8 mouse cellular contexts compared by ENCODE assay signal in the genomic region with DNA sequence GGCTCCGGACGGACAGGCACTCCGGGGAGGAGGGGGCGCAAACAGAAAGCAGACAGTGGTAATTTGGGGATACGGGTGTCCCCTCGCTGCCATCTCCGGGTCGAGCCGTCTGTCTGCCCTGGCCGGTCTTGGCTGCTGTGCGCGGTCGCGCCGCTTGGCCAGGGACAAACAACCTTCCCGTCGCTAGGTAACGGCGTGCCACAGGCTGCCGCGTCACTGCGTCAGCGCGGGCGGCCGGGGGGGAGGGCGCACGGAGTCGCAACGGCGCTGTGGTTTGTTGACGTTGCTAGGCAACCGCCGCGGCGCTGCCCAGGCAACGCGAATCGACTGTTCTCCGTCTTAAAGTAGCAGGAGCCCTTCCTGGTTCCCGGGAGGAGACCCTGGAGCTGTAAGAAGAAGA. TPM values are rescaled to one million over a fixed set of nuclear protein-coding genes. Genes with fewer than 3 reads are reported as not detected.
A peak's percentile ranks its signal among the peaks of the same experiment; 100 is the strongest.
DNase-seq lines count a peak whose midpoint lies in the region; ATAC-seq and TF ChIP-seq lines count a peak whose summit lies in the region.

No protein-coding gene starts in this region.

- peak; percentile 30; the same call in 1 of the 2 replicates for TF ChIP-seq CTCF in brain, embryonic 14.5 days (IDR thresholded peaks at IDR 0.05; ENCODE audit: borderline replicate concordance, extremely low read depth, insufficient read depth, insufficient read length)
- TF ChIP-seq CTCF in liver, adult 2 months (IDR thresholded peaks at IDR 0.05; ENCODE audit: low read depth, low read length): peak; percentile 31

- no peaks in the 10 kb centered on the region for H3K36me3 ChIP-seq in heart, embryonic 11.5 days (ENCODE audit: control insufficient read depth, insufficient read depth, low read length)
- H3K36me3 ChIP-seq in kidney, embryonic 15.5 days: no peaks in the 10 kb centered on the region
- no peaks in the 10 kb centered on the region for H3K36me3 ChIP-seq in liver, adult 2 months (ENCODE audit: control insufficient read depth, insufficient read depth, low read length)

- under 1% methylated on average over 41 of the region's 41 CpGs for WGBS in heart, embryonic 11.5 days (ENCODE audit: insufficient replicate concordance)
- WGBS in kidney, embryonic 15.5 days: under 1% methylated on average over 41 of the region's 41 CpGs
- under 1% methylated on average over 41 of the region's 41 CpGs for WGBS in liver, adult 2 months

- ATAC-seq in erythroblast, adult 5-6 weeks (replicated peaks; ENCODE audit: low FRiP score, poor library complexity, severe bottlenecking): peak; percentile 47
- peak; percentile 91 for ATAC-seq in heart, embryonic 11.5 days (replicated peaks; ENCODE audit: insufficient number of reproducible peaks, low FRiP score, low TSS enrichment)
- peak; percentile 95 for ATAC-seq in kidney, embryonic 15.5 days (replicated peaks; ENCODE audit: low FRiP score)
- ATAC-seq in monocyte, adult 5-6 weeks (replicated peaks; ENCODE audit: insufficient number of reproducible peaks, low FRiP score, low TSS enrichment, poor library complexity, severe bottlenecking): peak; percentile 60

- peak; percentile 98 for DNase-seq in CD4-positive helper T cell, adult 2 months (ENCODE audit: low read depth, low spot score)
- peak; percentile 99 for DNase-seq in brain, embryonic 14.5 days (ENCODE audit: low read depth)
- peak; percentile 80 for DNase-seq in liver, adult 2 months (ENCODE audit: extremely low read depth, low read depth, low spot score)
- DNase-seq in spleen, postnatal 36 days (ENCODE audit: low spot score in 2 of 2): peak; percentile 92

- 0 out of 2 replicates have a peak, but pooled peaks have one; percentile 7 for TF ChIP-seq POLR2A in brain, embryonic 14.5 days (IDR thresholded peaks at IDR 0.05; ENCODE audit: borderline replicate concordance, extremely low read depth, insufficient read depth, insufficient read length, poor library complexity, severe bottlenecking)
- no peak for TF ChIP-seq POLR2A in liver, adult 2 months (IDR thresholded peaks at IDR 0.05; ENCODE audit: extremely low read depth, insufficient read depth, low read length)

- H3K9me3 ChIP-seq in heart, embryonic 11.5 days (replicated peaks; ENCODE audit: control insufficient read depth, low read length): no peaks in the 10 kb centered on the region
- H3K9me3 ChIP-seq in kidney, embryonic 15.5 days (replicated peaks): no peaks in the 10 kb centered on the region

- H3K4me3 ChIP-seq in heart, embryonic 11.5 days (ENCODE audit: low read depth, low read length): peak overlapping the region; percentile 43
- peak overlapping the region; percentile 52 for H3K4me3 ChIP-seq in kidney, embryonic 15.5 days (replicated peaks)
- H3K4me3 ChIP-seq in liver, adult 2 months (ENCODE audit: insufficient read depth, low read depth, low read length): peak overlapping the region; percentile 52; the same call in 1 of the 2 replicates

- no peaks in the 10 kb centered on the region for H3K79me2 ChIP-seq in liver, adult 2 months (ENCODE audit: control insufficient read depth, insufficient read depth, low read length)

- H3K9ac ChIP-seq in heart, embryonic 11.5 days (ENCODE audit: low read depth, low read length): peak overlapping the region; percentile 66
- peak overlapping the region; percentile 45 for H3K9ac ChIP-seq in kidney, embryonic 15.5 days
- H3K9ac ChIP-seq in liver, adult 2 months (ENCODE audit: low read depth, low read length): peak overlapping the region; percentile 54

- peak overlapping the region; percentile 81 for H3K4me2 ChIP-seq in heart, embryonic 11.5 days
- H3K4me2 ChIP-seq in kidney, embryonic 15.5 days: peak overlapping the region; percentile 86

- H3K4me1 ChIP-seq in heart, embryonic 11.5 days (ENCODE audit: control insufficient read depth, insufficient read depth, low read length): peaks cover 12% of the 10 kb centered on the region
- peaks cover 16% of the 10 kb centered on the region for H3K4me1 ChIP-seq in kidney, embryonic 15.5 days
- no peaks in the 10 kb centered on the region; the same call in 1 of the 2 replicates for H3K4me1 ChIP-seq in liver, adult 2 months (ENCODE audit: control insufficient read depth, insufficient read depth, low read length)

- no peaks in the 10 kb centered on the region for H3K27me3 ChIP-seq in heart, embryonic 11.5 days (ENCODE audit: control insufficient read depth, insufficient read depth, low read length)
- H3K27me3 ChIP-seq in kidney, embryonic 15.5 days: peaks cover 58% of the 10 kb centered on the region
- H3K27me3 ChIP-seq in liver, adult 2 months (ENCODE audit: control insufficient read depth, insufficient read depth, low read length): no peaks in the 10 kb centered on the region

- H3K27ac ChIP-seq in heart, embryonic 11.5 days (ENCODE audit: low read depth, low read length): 0 out of 2 replicates have a peak overlapping the region, but pooled peaks have one; percentile 35
- 0 out of 2 replicates have a peak overlapping the region, but pooled peaks have one; percentile 34 for H3K27ac ChIP-seq in kidney, embryonic 15.5 days
- no peak overlapping the region for H3K27ac ChIP-seq in liver, adult 2 months (replicated peaks; ENCODE audit: insufficient read depth, low read depth, low read length)

RNA-seq across cellular contexts. Expression of gene Fosb, which starts 10.1 kb away (rescaled TPM):
- polyA plus RNA-seq in brain, embryonic 14.5 days (2012; rRNA removed): 0.19 and 0.23 TPM in 2 replicates
- total RNA-seq in erythroblast, adult 5-6 weeks (2015; ENCODE audit: low replicate concordance): 2.9 and 3.1 TPM in 2 replicates
- 2.2 and 3.8 TPM in 2 replicates for total RNA-seq in erythroblast, adult 5-6 weeks (2017; ENCODE audit: low replicate concordance)
- polyA plus RNA-seq in heart, embryonic 11.5 days (2014; fragmentation: Nextera tagmentation; extraction: Ambion mirVana): 0.11 and 0.17 TPM in 2 replicates
- 0.09 and 0.26 TPM in 2 replicates for polyA plus RNA-seq in kidney, embryonic 15.5 days (2015; fragmentation: Nextera tagmentation; extraction: Ambion mirVana)
- 0.07 and 0.09 TPM in 2 replicates for total RNA-seq in liver, adult 2 months (2014; rRNA removed)
- 0.06 and 0.11 TPM in 2 replicates for polyA plus RNA-seq in liver, adult 2 months (2012; rRNA removed)
- total RNA-seq in monocyte, adult 5-6 weeks (2017): 30.9 to 43.8 TPM (median 36.9 TPM) in 3 replicates

RNA-seq across cellular contexts. Expression of gene Ercc1, which starts 24.7 kb away (rescaled TPM):
- 65.1 and 81.9 TPM in 2 replicates for polyA plus RNA-seq in brain, embryonic 14.5 days (2012; rRNA removed)
- total RNA-seq in erythroblast, adult 5-6 weeks (2015; ENCODE audit: low replicate concordance): 8.6 and 8.8 TPM in 2 replicates
- 4.6 and 5.2 TPM in 2 replicates for total RNA-seq in erythroblast, adult 5-6 weeks (2017; ENCODE audit: low replicate concordance)
- polyA plus RNA-seq in heart, embryonic 11.5 days (2014; fragmentation: Nextera tagmentation; extraction: Ambion mirVana): 72.5 and 74.5 TPM in 2 replicates
- 85.7 and 87.2 TPM in 2 replicates for polyA plus RNA-seq in kidney, embryonic 15.5 days (2015; fragmentation: Nextera tagmentation; extraction: Ambion mirVana)
- 6.5 and 6.6 TPM in 2 replicates for total RNA-seq in liver, adult 2 months (2014; rRNA removed)
- 8.5 and 9.4 TPM in 2 replicates for polyA plus RNA-seq in liver, adult 2 months (2012; rRNA removed)
- 15.0 to 19.8 TPM (median 18.0 TPM) in 3 replicates for total RNA-seq in monocyte, adult 5-6 weeks (2017)

RNA-seq across cellular contexts. Expression of gene Rtn2, which starts 37.5 kb away (rescaled TPM):
- 159 and 189 TPM in 2 replicates for polyA plus RNA-seq in brain, embryonic 14.5 days (2012; rRNA removed)
- not detected in 2 replicates for total RNA-seq in erythroblast, adult 5-6 weeks (2015; ENCODE audit: low replicate concordance)
- not detected in 2 replicates for total RNA-seq in erythroblast, adult 5-6 weeks (2017; ENCODE audit: low replicate concordance)
- 25.3 and 31.2 TPM in 2 replicates for polyA plus RNA-seq in heart, embryonic 11.5 days (2014; fragmentation: Nextera tagmentation; extraction: Ambion mirVana)
- 8.3 and 9.2 TPM in 2 replicates for polyA plus RNA-seq in kidney, embryonic 15.5 days (2015; fragmentation: Nextera tagmentation; extraction: Ambion mirVana)
- 0.27 and 0.65 TPM in 2 replicates for total RNA-seq in liver, adult 2 months (2014; rRNA removed)
- 0.62 and 1.1 TPM in 2 replicates for polyA plus RNA-seq in liver, adult 2 months (2012; rRNA removed)
- total RNA-seq in monocyte, adult 5-6 weeks (2017): not detected in 3 replicates

RNA-seq across cellular contexts. Expression of gene Cd3eap, which starts 39.4 kb away (rescaled TPM):
- 11.9 and 12.7 TPM in 2 replicates for polyA plus RNA-seq in brain, embryonic 14.5 days (2012; rRNA removed)
- total RNA-seq in erythroblast, adult 5-6 weeks (2015; ENCODE audit: low replicate concordance): 1.2 and 1.9 TPM in 2 replicates
- 2.6 and 5.7 TPM in 2 replicates for total RNA-seq in erythroblast, adult 5-6 weeks (2017; ENCODE audit: low replicate concordance)
- 17.6 and 18.9 TPM in 2 replicates for polyA plus RNA-seq in heart, embryonic 11.5 days (2014; fragmentation: Nextera tagmentation; extraction: Ambion mirVana)
- 27.0 and 28.3 TPM in 2 replicates for polyA plus RNA-seq in kidney, embryonic 15.5 days (2015; fragmentation: Nextera tagmentation; extraction: Ambion mirVana)
- total RNA-seq in liver, adult 2 months (2014; rRNA removed): 1.3 and 1.7 TPM in 2 replicates
- polyA plus RNA-seq in liver, adult 2 months (2012; rRNA removed): 6.5 and 7.0 TPM in 2 replicates
- total RNA-seq in monocyte, adult 5-6 weeks (2017): 6.9 to 8.9 TPM (median 7.2 TPM) in 3 replicates

RNA-seq across cellular contexts. Expression of gene Ppp1r13l, which starts 39.6 kb away (rescaled TPM):
- 8.2 and 8.9 TPM in 2 replicates for polyA plus RNA-seq in brain, embryonic 14.5 days (2012; rRNA removed)
- 0.19 and 3.3 TPM in 2 replicates for total RNA-seq in erythroblast, adult 5-6 weeks (2015; ENCODE audit: low replicate concordance)
- total RNA-seq in erythroblast, adult 5-6 weeks (2017; ENCODE audit: low replicate concordance): not detected in 2 replicates
- polyA plus RNA-seq in heart, embryonic 11.5 days (2014; fragmentation: Nextera tagmentation; extraction: Ambion mirVana): 12.4 and 17.6 TPM in 2 replicates
- 5.5 and 5.8 TPM in 2 replicates for polyA plus RNA-seq in kidney, embryonic 15.5 days (2015; fragmentation: Nextera tagmentation; extraction: Ambion mirVana)
- total RNA-seq in liver, adult 2 months (2014; rRNA removed): 0.18 and 0.20 TPM in 2 replicates
- polyA plus RNA-seq in liver, adult 2 months (2012; rRNA removed): 3.0 and 4.6 TPM in 2 replicates
- not detected in 3 replicates for total RNA-seq in monocyte, adult 5-6 weeks (2017)
